Mouse (Mus musculus): ENCODE measurements around the gene Tex29. TPM values are rescaled to one million over a fixed set of nuclear protein-coding genes. Genes with fewer than 3 reads are reported as not detected.

Tex29 gene
- 0.26 TPM in 1 of 2 replicates, not detected in the other for polyA plus RNA-seq (2016; fragmentation: Nextera tagmentation; extraction: Ambion mirVana)

DNA sequence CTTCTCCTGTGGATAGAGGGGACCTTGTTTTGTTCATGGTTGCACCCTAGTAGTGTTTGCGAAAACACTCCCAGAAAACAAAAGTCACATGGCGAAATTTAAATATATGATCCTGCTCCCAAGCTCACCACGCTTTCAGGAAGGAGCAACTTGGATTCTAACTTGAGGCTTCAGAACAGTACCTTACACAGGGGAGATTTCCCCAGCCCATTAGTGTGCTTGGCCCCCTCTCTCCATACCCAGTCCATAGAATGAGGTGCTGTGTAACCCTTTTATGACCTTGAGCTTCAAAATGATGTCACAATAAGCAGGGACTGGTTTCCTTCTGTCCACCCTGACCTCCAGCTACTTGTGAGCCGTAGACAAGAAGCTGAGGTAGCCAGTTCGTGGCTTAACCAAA is at the start of gene Tex29:
Gene Tex29, plus strand, starts transcription at position 301 of the 400 bp plus-strand sequence.
- H3K36me3 ChIP-seq (replicated peaks) = peaks cover 15% of the 10 kb centered on the region; the same call in 1 of the 2 replicates
- H3K27me3 ChIP-seq = no peaks in the 10 kb centered on the region
- H3K9me3 ChIP-seq = no peaks in the 10 kb centered on the region
- no peak within 1 kb of the TSS for H3K9ac ChIP-seq
- H3K4me1 ChIP-seq = peaks cover 15% of the 10 kb centered on the region
- 88% methylated on average over 5 of the region's 5 CpGs for WGBS
- H3K27ac ChIP-seq = peak within 1 kb of the TSS; percentile 44; the same call in 1 of the 2 replicates
- ATAC-seq (ENCODE audit: low FRiP score) = no peak
- no peak within 1 kb of the TSS for H3K4me2 ChIP-seq
- no peak within 1 kb of the TSS for H3K4me3 ChIP-seq (replicated peaks)

GRCm38 (mm10) chr8:11794956-11795355 is 45.3 kb upstream of the Tex29 start:
- H3K9me3 ChIP-seq = no peaks in the 10 kb centered on the region
- no peaks in the 10 kb centered on the region for H3K4me1 ChIP-seq
- H3K9ac ChIP-seq = no peak overlapping the region
- H3K27me3 ChIP-seq = no peaks in the 10 kb centered on the region
- ATAC-seq (ENCODE audit: low FRiP score) = no peak
- no peak overlapping the region for H3K27ac ChIP-seq
- H3K4me2 ChIP-seq = no peak overlapping the region
- peaks cover 55% of the 10 kb centered on the region for H3K36me3 ChIP-seq (replicated peaks)
- H3K4me3 ChIP-seq (replicated peaks) = no peak overlapping the region

- Histone ChIP-seq H3K9ac (no peak overlapping the region), H3K4me1 (no peaks in the 10 kb centered on the region), H3K27ac (peak overlapping the region; percentile 46; the same call in 1 of the 2 replicates), H3K4me3 (replicated peaks) (no peak overlapping the region), H3K4me2 (no peak overlapping the region), H3K9me3 (no peaks in the 10 kb centered on the region), H3K36me3 (replicated peaks) (peaks cover 51% of the 10 kb centered on the region), H3K27me3 (no peaks in the 10 kb centered on the region)
- no peak for ATAC-seq (ENCODE audit: low FRiP score)
- 83% methylated on average over 8 of the region's 8 CpGs for WGBS
Measured at GRCm38 (mm10) chr8:11797128-11797527, 43.1 kb upstream of the Tex29 start.

DNA sequence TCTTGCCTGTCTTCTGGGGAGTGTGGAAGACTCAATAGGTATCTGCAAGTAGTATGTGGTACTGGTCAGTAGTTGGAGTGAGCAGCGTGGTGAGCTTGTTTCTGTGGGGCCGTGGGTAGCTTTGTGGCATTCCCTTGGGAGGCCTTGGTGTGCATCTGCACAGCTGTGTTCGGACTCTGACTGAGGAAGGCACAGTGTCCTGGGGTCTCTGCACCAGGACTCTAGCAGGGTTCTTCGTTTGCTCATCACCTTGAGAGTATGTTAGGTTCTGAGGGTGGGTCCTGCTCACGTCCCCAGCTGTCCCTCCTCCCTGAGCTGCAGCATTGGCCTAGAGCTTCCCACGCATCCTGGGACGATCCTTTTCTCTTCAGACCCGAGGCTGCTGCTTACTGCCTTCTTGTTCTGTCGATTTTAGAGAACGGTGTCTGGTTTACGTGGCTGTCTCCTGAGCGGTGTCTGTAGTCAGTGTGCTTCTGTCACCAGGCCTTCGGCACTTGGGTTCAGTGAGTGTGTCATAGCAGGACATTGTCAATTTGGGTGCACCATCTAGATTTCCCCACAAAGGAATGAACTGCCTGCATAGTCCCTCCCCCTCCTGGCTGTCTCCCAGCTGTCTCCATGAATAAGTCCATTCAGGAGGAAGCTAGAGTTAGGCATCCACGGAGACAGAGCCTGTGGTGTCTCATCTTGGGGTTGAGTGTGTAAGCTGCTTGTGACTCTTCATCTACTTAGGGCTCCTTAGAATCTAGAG is 42.4 kb upstream of the Tex29 start:
- Histone ChIP-seq H3K4me1 (no peaks in the 10 kb centered on the region), H3K27ac (peak overlapping the region; percentile 46; the same call in 1 of the 2 replicates), H3K27me3 (no peaks in the 10 kb centered on the region), H3K36me3 (replicated peaks) (peaks cover 51% of the 10 kb centered on the region), H3K9me3 (no peaks in the 10 kb centered on the region), H3K4me2 (no peak overlapping the region), H3K9ac (no peak overlapping the region), H3K4me3 (replicated peaks) (no peak overlapping the region)
- no peak for ATAC-seq (ENCODE audit: low FRiP score)
- 86% methylated on average over 14 of the region's 14 CpGs for WGBS

- Histone ChIP-seq H3K36me3 (replicated peaks) (peaks cover 51% of the 10 kb centered on the region), H3K27ac (no peak overlapping the region)
Measured at GRCm38 (mm10) chr8:11798480-11798867, 41.8 kb upstream of the Tex29 start.

DNA sequence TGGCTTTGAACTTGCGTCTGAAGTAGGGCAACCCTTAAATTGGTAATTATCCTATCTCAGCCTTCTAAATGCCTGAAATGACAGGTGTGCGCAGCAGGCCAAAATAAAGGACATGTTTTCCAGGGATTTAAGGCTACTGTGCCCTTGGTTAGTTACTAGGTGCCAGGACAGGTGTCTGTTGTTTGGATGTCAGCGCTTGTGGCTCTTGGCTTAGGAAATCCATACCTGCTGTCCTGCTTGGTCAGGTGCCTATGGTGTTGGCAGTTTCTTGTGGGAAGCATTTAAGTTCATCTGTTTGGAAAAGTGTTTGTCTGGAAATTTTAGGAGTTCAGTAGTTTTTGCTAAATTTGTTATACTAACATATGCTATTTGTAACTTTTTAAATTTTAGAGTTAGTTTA is 41.2 kb upstream of the Tex29 start:
- H3K4me3 ChIP-seq (replicated peaks) = no peak overlapping the region
- no peak overlapping the region for H3K4me2 ChIP-seq
- WGBS = 91% methylated on average over 3 of the region's 3 CpGs
- ATAC-seq (ENCODE audit: low FRiP score) = no peak
- no peaks in the 10 kb centered on the region for H3K27me3 ChIP-seq
- no peaks in the 10 kb centered on the region for H3K9me3 ChIP-seq
- H3K9ac ChIP-seq = no peak overlapping the region
- peaks cover 56% of the 10 kb centered on the region for H3K36me3 ChIP-seq (replicated peaks)
- H3K4me1 ChIP-seq = no peaks in the 10 kb centered on the region
- H3K27ac ChIP-seq = no peak overlapping the region

More at GRCm38 (mm10) chr8:11798480-11798867, 41.8 kb upstream of the Tex29 start:
- Histone ChIP-seq H3K4me1 (no peaks in the 10 kb centered on the region), H3K27me3 (no peaks in the 10 kb centered on the region), H3K9me3 (no peaks in the 10 kb centered on the region), H3K4me3 (replicated peaks) (no peak overlapping the region), H3K9ac (no peak overlapping the region), H3K4me2 (no peak overlapping the region)
- ATAC-seq (ENCODE audit: low FRiP score) = no peak
- 89% methylated on average over 4 of the region's 4 CpGs for WGBS

DNA sequence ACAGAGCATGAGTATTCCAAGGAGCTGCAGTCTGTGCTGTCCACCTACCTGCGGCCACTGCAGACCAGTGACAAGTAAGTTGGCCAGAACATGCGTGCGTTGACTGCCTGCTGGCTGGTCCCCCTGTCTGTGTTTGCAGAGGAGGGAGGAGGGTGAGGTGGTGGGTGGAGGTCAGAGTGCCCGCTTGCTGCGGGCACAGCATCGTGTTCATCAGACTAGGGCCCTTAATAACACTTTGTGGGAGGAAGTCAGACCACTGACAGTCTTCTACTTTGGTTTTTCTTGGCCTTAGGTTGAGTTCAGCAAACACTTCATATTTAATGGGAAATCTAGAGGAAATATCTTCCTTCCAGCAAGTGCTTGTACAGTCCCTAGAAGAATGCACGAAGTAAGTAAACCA is 39.8 kb upstream of the Tex29 start:
- no peak for ATAC-seq (ENCODE audit: low FRiP score)
- no peaks in the 10 kb centered on the region for H3K9me3 ChIP-seq
- no peak overlapping the region for H3K9ac ChIP-seq
- no peak overlapping the region for H3K4me2 ChIP-seq
- H3K27me3 ChIP-seq = no peaks in the 10 kb centered on the region
- 94% methylated on average over 7 of the region's 7 CpGs for WGBS
- peaks cover 68% of the 10 kb centered on the region for H3K36me3 ChIP-seq (replicated peaks)
- no peak overlapping the region for H3K27ac ChIP-seq
- no peaks in the 10 kb centered on the region for H3K4me1 ChIP-seq
- H3K4me3 ChIP-seq (replicated peaks) = no peak overlapping the region

DNA sequence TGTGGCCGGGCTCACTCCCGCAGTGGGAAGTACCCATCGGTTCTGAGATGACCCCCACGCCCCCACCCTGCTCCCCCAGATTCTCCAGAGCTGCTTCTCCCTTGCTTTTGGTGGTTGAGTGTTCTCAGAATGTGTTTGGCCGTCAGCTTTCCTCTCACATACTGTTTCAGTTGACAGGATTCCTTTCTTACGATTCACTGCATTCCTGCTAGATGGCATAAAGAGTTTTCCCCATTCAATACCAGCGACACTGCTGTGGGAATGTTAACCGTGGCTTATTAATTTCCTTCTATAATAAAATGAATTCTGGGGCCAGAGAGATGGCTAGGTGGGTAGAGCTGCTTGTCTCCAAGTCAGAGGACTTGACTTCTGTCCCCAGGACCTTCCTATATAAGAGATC is 38.7 kb upstream of the Tex29 start:
- Histone ChIP-seq H3K4me3 (replicated peaks) (no peak overlapping the region), H3K4me2 (no peak overlapping the region), H3K36me3 (replicated peaks) (peaks cover 71% of the 10 kb centered on the region), H3K9me3 (no peaks in the 10 kb centered on the region), H3K4me1 (no peaks in the 10 kb centered on the region), H3K27me3 (no peaks in the 10 kb centered on the region), H3K9ac (no peak overlapping the region), H3K27ac (no peak overlapping the region)
- 47% methylated on average over 8 of the region's 8 CpGs for WGBS
- no peak for ATAC-seq (ENCODE audit: low FRiP score)

DNA sequence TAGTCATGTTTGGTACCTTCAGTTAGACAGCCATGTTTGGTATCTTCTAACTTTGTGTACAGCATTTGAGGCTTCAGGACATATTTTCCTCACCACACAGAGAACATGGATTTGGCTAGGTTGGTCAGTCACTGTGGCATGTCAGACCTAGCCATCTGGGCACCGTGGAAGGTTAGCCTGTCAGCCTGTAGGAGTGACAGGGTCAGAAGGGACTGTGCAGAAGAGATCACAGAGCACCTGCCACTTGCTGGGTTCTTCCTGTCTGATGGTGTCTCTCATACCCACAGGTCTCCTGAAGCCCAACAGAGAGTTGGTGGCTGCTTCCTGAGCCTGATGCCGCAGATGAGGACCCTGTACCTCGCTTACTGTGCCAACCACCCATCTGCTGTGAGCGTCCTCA is 35.4 kb upstream of the Tex29 start:
- H3K4me2 ChIP-seq = no peak overlapping the region
- no peak overlapping the region for H3K9ac ChIP-seq
- no peaks in the 10 kb centered on the region for H3K9me3 ChIP-seq
- peaks cover 87% of the 10 kb centered on the region for H3K36me3 ChIP-seq (replicated peaks)
- no peak overlapping the region for H3K27ac ChIP-seq
- no peak for ATAC-seq (ENCODE audit: low FRiP score)
- WGBS = 94% methylated on average over 4 of the region's 4 CpGs
- no peaks in the 10 kb centered on the region for H3K27me3 ChIP-seq
- H3K4me3 ChIP-seq (replicated peaks) = no peak overlapping the region
- H3K4me1 ChIP-seq = no peaks in the 10 kb centered on the region

DNA sequence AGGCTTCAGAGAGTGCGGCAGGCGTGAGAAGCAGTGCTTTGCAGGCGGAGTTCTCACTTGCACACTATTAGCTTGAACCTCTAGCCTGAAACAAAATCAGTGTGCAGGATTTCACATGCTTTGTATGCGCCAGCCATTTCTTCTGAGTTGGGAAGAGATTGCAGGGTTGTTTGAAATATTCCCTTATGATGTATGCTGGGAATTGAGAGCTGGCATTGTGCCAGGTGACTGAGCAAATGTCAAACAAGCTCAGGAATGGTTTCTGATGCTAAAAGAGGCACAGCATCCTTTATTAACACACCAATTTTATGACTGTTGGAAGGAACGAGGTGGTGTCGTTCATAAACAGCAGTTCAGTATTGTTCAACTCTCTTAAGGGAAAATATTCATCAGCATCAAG is 34.0 kb upstream of the Tex29 start:
- Histone ChIP-seq H3K27ac (no peak overlapping the region), H3K36me3 (replicated peaks) (peaks cover 93% of the 10 kb centered on the region)
- no peak for ATAC-seq (ENCODE audit: low FRiP score)

GRCm38 (mm10) chr8:11807361-11807760 is 32.9 kb upstream of the Tex29 start:
- H3K36me3 ChIP-seq (replicated peaks) = peaks cover 94% of the 10 kb centered on the region
- no peaks in the 10 kb centered on the region for H3K27me3 ChIP-seq
- no peaks in the 10 kb centered on the region for H3K4me1 ChIP-seq
- H3K9me3 ChIP-seq = no peaks in the 10 kb centered on the region
- no peak for ATAC-seq (ENCODE audit: low FRiP score)
- no peak overlapping the region for H3K9ac ChIP-seq
- H3K4me2 ChIP-seq = no peak overlapping the region
- 91% methylated on average over 3 of the region's 3 CpGs for WGBS
- no peak overlapping the region for H3K27ac ChIP-seq
- no peak overlapping the region for H3K4me3 ChIP-seq (replicated peaks)

More for the DNA sequence above, 34.0 kb upstream of the Tex29 start:
- Histone ChIP-seq H3K9ac (no peak overlapping the region), H3K9me3 (no peaks in the 10 kb centered on the region), H3K4me1 (no peaks in the 10 kb centered on the region), H3K27me3 (no peaks in the 10 kb centered on the region), H3K4me3 (replicated peaks) (no peak overlapping the region), H3K4me2 (no peak overlapping the region)
- WGBS = 89% methylated on average over 6 of the region's 6 CpGs

DNA sequence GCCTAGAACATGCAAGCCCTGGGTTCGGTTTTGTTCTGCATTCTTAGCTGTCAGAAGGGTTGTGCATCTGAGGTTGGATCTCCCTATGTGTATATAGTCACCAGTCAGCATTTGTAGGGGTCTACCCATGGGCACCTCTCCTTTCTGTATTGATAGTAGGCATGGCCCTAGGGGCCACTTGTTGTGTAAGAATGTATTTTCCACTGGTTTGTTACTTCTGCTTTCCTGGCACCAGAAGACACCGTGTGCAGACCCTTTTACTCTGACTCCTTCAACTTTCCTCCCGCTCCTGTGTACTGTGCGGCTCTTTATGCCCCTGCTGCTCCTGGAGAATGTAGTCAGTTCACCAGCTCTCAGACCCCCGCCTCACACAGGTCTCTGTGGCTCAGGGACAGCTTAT is 32.2 kb upstream of the Tex29 start:
- no peak for ATAC-seq (ENCODE audit: low FRiP score)
- H3K27me3 ChIP-seq = no peaks in the 10 kb centered on the region

DNA sequence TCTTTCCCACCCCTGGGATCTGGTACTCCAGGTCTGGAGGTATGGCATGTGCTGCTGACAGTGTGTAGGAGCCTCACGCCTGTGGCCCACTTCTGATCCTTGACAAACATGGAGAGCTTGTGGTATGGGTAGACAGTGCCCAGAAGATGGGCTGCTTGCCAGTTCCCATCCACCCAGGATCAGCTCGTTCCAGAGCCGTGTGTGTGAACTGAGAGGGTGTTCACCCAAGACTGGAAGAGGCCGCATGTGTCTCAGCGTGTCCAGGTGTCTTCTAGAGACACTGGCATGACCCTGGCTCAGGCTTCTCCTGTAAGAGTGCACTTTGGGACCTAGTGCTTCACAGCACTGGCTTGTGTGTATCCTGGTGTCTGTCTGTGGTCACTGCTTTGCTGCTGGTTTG is 29.8 kb upstream of the Tex29 start:
- WGBS = 91% methylated on average over 5 of the region's 5 CpGs
- peaks cover 98% of the 10 kb centered on the region for H3K36me3 ChIP-seq (replicated peaks)
- ATAC-seq (ENCODE audit: low FRiP score) = no peak

More for the DNA sequence above, 32.2 kb upstream of the Tex29 start:
- no peak overlapping the region for H3K4me3 ChIP-seq (replicated peaks)
- H3K9me3 ChIP-seq = no peaks in the 10 kb centered on the region
- H3K9ac ChIP-seq = no peak overlapping the region
- 95% methylated on average over 5 of the region's 5 CpGs for WGBS
- H3K4me1 ChIP-seq = no peaks in the 10 kb centered on the region
- peaks cover 94% of the 10 kb centered on the region for H3K36me3 ChIP-seq (replicated peaks)
- no peak overlapping the region for H3K4me2 ChIP-seq
- H3K27ac ChIP-seq = no peak overlapping the region

More for the DNA sequence above, 29.8 kb upstream of the Tex29 start:
- Histone ChIP-seq H3K27me3 (no peaks in the 10 kb centered on the region), H3K9ac (no peak overlapping the region), H3K4me1 (no peaks in the 10 kb centered on the region), H3K4me3 (replicated peaks) (no peak overlapping the region), H3K27ac (no peak overlapping the region), H3K4me2 (no peak overlapping the region), H3K9me3 (no peaks in the 10 kb centered on the region)
